Mouse (Mus musculus) forebrain, postnatal 0 days (tissue): ENCODE results near the gene Herpud1. TPM values are rescaled to one million over a fixed set of nuclear protein-coding genes. Genes with fewer than 3 reads are reported as not detected.

Experiments
- ATAC-seq: fragments of 200-750 bp; cut with Nextera tagmentation; 2 replicates; pipeline ENCODE4 v1.8.0; 2017; ENCODE audit warnings: mild to moderate bottlenecking, moderate library complexity
- DNase-seq: peaks from one replicate; pipeline ENCODE4 v3.0.0-alpha.2; 2015
- H3K27ac ChIP-seq: fragments of 300-500 bp; sonication (generic); 2 replicates; pipeline ENCODE4 v1.5.1; 2014; ENCODE audit warnings: low read depth, mild to moderate bottlenecking, antibody characterized with exemption, low read length, moderate library complexity, mixed read lengths
- H3K27me3 ChIP-seq: fragments of 300-500 bp; sonication (generic); 2 replicates; pipeline ENCODE4 v1.6.1; 2014; ENCODE audit warnings: mild to moderate bottlenecking, low read length, mixed read lengths; ENCODE audit not compliant: insufficient read depth
- H3K36me3 ChIP-seq: fragments of 300-500 bp; sonication (generic); 2 replicates; pipeline ENCODE4 v1.6.1; 2014; ENCODE audit warnings: mild to moderate bottlenecking, moderate library complexity; ENCODE audit not compliant: insufficient read depth
- H3K4me1 ChIP-seq: fragments of 300-500 bp; sonication (generic); 2 replicates; pipeline ENCODE4 v1.6.1; 2014; ENCODE audit warnings: antibody characterized with exemption; ENCODE audit not compliant: insufficient read depth
- H3K4me2 ChIP-seq: fragments of 300-500 bp; sonication (generic); 2 replicates; pipeline ENCODE4 v1.6.1; 2014; ENCODE audit warnings: low read depth, mild to moderate bottlenecking, moderate library complexity
- H3K4me3 ChIP-seq: fragments of 300-500 bp; sonication (generic); 2 replicates; pipeline ENCODE4 v1.5.1; 2014; ENCODE audit warnings: low read depth, low read length, mixed read lengths
- H3K9ac ChIP-seq: fragments of 300-500 bp; sonication (generic); 2 replicates; pipeline ENCODE4 v1.6.1; 2014; ENCODE audit warnings: mild to moderate bottlenecking
- H3K9me3 ChIP-seq: fragments of 300-500 bp; sonication (generic); 2 replicates; pipeline ENCODE4 v1.6.1; 2016; ENCODE audit warnings: low read length
- CTCF ChIP-seq: sonication (generic); IDR thresholded peaks from 2 replicates; pipeline ENCODE4 v1.5.1; 2016; ENCODE audit warnings: antibody characterized with exemption, control low read depth, low read depth
- WGBS: fragments of 180-500 bp; shearing (Covaris S2); extraction: QIAGEN DNeasy Blood & Tissue Kit; methylation state at CpG from one replicate; pipeline ENCODE4 v1.1.7; 2014; 5-methylcytosine and 5-hydroxymethylcytosine counted together
- polyA plus RNA-seq: library from polyadenylated mRNA; unstranded; fragments of >200 nt; fragmentation: Nextera tagmentation; extraction: Ambion mirVana; gene quantifications from 2 replicates; pipeline ENCODE4 v1.2.1, GENCODE M21; 2015
- total RNA-seq: library from RNA; depleted of rRNA; stranded (reverse); fragments of >200 nt; gene quantifications from 2 replicates; pipeline ENCODE4 v1.2.3, GENCODE M21; 2014

The Herpud1 gene
- total and polyA plus RNA-seq, 2 experiments from 2014 or later, result 63.4 to 79.7 TPM

GRCm38 (mm10) chr8:94427953-94428352 is 41.7 kb downstream of the Herpud1 start:
- WGBS, result 80% methylated on average over 10 of the region's 10 CpGs
- Histone ChIP-seq H3K4me2 (no peak overlapping the region), H3K4me3 (no peak overlapping the region), H3K9ac (no peak overlapping the region), H3K36me3 (no peaks in the 10 kb centered on the region), H3K4me1 (no peaks in the 10 kb centered on the region), H3K27ac (no peak overlapping the region), H3K9me3 (no peaks in the 10 kb centered on the region), H3K27me3 (no peaks in the 10 kb centered on the region)
- ATAC-seq (no peak), DNase-seq (no peak)
- no peak for TF ChIP-seq CTCF

GRCm38 (mm10) chr8:94428420-94428819 is 42.2 kb downstream of the Herpud1 start:
- no peak for ATAC-seq
- H3K9me3 ChIP-seq, result no peaks in the 10 kb centered on the region
- H3K4me2 ChIP-seq, result no peak overlapping the region
- TF ChIP-seq CTCF, result no peak
- H3K4me1 ChIP-seq, result no peaks in the 10 kb centered on the region
- H3K36me3 ChIP-seq, result no peaks in the 10 kb centered on the region
- H3K9ac ChIP-seq, result no peak overlapping the region
- H3K4me3 ChIP-seq, result no peak overlapping the region
- H3K27ac ChIP-seq, result no peak overlapping the region
- no peak for DNase-seq
- H3K27me3 ChIP-seq, result no peaks in the 10 kb centered on the region; the same call in 1 of the 2 replicates
- 86% methylated on average over 4 of the region's 4 CpGs for WGBS

- H3K4me2 ChIP-seq, result no peak overlapping the region
- H3K9ac ChIP-seq, result no peak overlapping the region
- no peak overlapping the region for H3K27ac ChIP-seq
- 85% methylated on average over 7 of the region's 7 CpGs for WGBS
- no peak for ATAC-seq
- H3K4me1 ChIP-seq, result peaks cover 6% of the 10 kb centered on the region; the same call in 1 of the 2 replicates
- no peak for DNase-seq
- no peaks in the 10 kb centered on the region for H3K36me3 ChIP-seq
- no peak overlapping the region for H3K4me3 ChIP-seq
- no peak for TF ChIP-seq CTCF
- no peaks in the 10 kb centered on the region for H3K9me3 ChIP-seq
- H3K27me3 ChIP-seq, result no peaks in the 10 kb centered on the region; the same call in none of the 2 replicates
Measured at GRCm38 (mm10) chr8:94429376-94429775, 43.1 kb downstream of the Herpud1 start.

- no peak for TF ChIP-seq CTCF
- no peak overlapping the region for H3K4me2 ChIP-seq
- no peak overlapping the region for H3K4me3 ChIP-seq
- no peak for ATAC-seq
- no peak overlapping the region for H3K9ac ChIP-seq
- no peaks in the 10 kb centered on the region; the same call in none of the 2 replicates for H3K27me3 ChIP-seq
- WGBS, result 85% methylated on average over 3 of the region's 3 CpGs
- H3K27ac ChIP-seq, result no peak overlapping the region
- no peaks in the 10 kb centered on the region for H3K36me3 ChIP-seq
- H3K4me1 ChIP-seq, result peaks cover 7% of the 10 kb centered on the region; the same call in 1 of the 2 replicates
- H3K9me3 ChIP-seq, result no peaks in the 10 kb centered on the region
- DNase-seq, result no peak
Measured at GRCm38 (mm10) chr8:94432212-94432611, 46.0 kb downstream of the Herpud1 start.

GRCm38 (mm10) chr8:94433981-94434466 is 47.8 kb downstream of the Herpud1 start, which contains the start of gene Nlrc5:
Nlrc5 (plus strand) TSS chr8:94434356.
- Histone ChIP-seq H3K4me2 (peak within 1 kb of the TSS; percentile 83), H3K4me3 (peak within 1 kb of the TSS; percentile 39), H3K36me3 (no peaks in the 10 kb centered on the region), H3K27me3 (no peaks in the 10 kb centered on the region; the same call in none of the 2 replicates), H3K9ac (peak within 1 kb of the TSS; percentile 22; the same call in 1 of the 2 replicates), H3K27ac (no peak within 1 kb of the TSS), H3K9me3 (no peaks in the 10 kb centered on the region), H3K4me1 (peaks cover 7% of the 10 kb centered on the region; the same call in 1 of the 2 replicates)
- TF ChIP-seq CTCF, result no peak; the same call in 1 of the 2 replicates
- 2% methylated on average over 29 of the region's 29 CpGs for WGBS
- peak; percentile 47 for DNase-seq
- ATAC-seq, result peak; percentile 59; the same call in 1 of the 2 replicates

GRCm38 (mm10) chr8:94434958-94435357 is 48.7 kb downstream of the Herpud1 start:
- Histone ChIP-seq H3K4me1 (peaks cover 7% of the 10 kb centered on the region; the same call in 1 of the 2 replicates), H3K27ac (no peak overlapping the region), H3K36me3 (no peaks in the 10 kb centered on the region), H3K9ac (no peak overlapping the region), H3K4me2 (no peak overlapping the region), H3K4me3 (no peak overlapping the region), H3K9me3 (no peaks in the 10 kb centered on the region), H3K27me3 (no peaks in the 10 kb centered on the region; the same call in none of the 2 replicates)
- WGBS, result 75% methylated on average over 3 of the region's 3 CpGs
- TF ChIP-seq CTCF, result no peak
- no peak for DNase-seq
- ATAC-seq, result no peak

GRCm38 (mm10) chr8:94435397-94436111 is 49.3 kb downstream of the Herpud1 start:
- no peak overlapping the region for H3K4me3 ChIP-seq
- H3K27ac ChIP-seq, result no peak overlapping the region
- H3K36me3 ChIP-seq, result no peaks in the 10 kb centered on the region
- ATAC-seq (no peak), DNase-seq (no peak)
- WGBS, result 93% methylated on average over 15 of the region's 15 CpGs
- no peak overlapping the region for H3K9ac ChIP-seq
- TF ChIP-seq CTCF, result no peak
- H3K4me2 ChIP-seq, result no peak overlapping the region
- H3K4me1 ChIP-seq, result peaks cover 7% of the 10 kb centered on the region; the same call in 1 of the 2 replicates
- no peaks in the 10 kb centered on the region; the same call in none of the 2 replicates for H3K27me3 ChIP-seq
- H3K9me3 ChIP-seq, result no peaks in the 10 kb centered on the region
